In the genomic region with DNA sequence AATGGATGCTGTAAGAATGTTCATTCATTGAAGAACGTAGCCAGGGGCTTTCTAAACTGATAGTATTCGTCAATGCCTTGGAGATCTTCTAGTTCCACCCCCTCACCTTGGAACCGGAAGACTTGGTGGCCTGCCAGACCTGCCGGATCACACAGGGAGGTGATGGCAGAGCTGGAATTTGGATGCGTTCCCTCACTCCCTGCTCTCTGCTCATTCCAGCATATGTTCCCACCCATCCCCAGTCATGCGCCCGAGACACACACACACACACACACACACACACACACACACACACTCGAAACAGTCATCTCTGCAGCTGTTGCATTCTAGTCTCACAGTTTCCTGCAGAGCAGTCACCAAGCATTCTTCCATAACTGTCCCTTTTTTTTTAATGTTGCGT, we compare ENCODE assay signal across 9 mouse cellular contexts. TPM values are rescaled to one million over a fixed set of nuclear protein-coding genes. Genes with fewer than 3 reads are reported as not detected.
A peak's percentile ranks its signal among the peaks of the same experiment; 100 is the strongest.
DNase-seq lines count a peak whose midpoint lies in the region; ATAC-seq lines count a peak whose summit lies in the region.
"Had no signal": no experiment of that assay in that cellular context is flagged by ENCODE, and none has a peak within 500 bp of the region (broad histone marks: within the 10 kb centered on the region; RNA-seq: fewer than 3 reads in every experiment).

No protein-coding gene starts in this region.

- 0 out of 2 replicates have a peak, but pooled peaks have one; percentile 23 for ATAC-seq in lung, embryonic 16.5 days (ENCODE audit: low read depth)
- ATAC-seq in CD4-positive, CD25-positive, alpha-beta regulatory T cell, adult 4 months, result no peak
- no peak for ATAC-seq in hindbrain, embryonic 13.5 days (ENCODE audit: low FRiP score)
- ATAC-seq in midbrain, embryonic 11.5 days (ENCODE audit: low FRiP score), result no peak

- H3K4me1 ChIP-seq in lung, embryonic 16.5 days (replicated peaks; ENCODE audit: control insufficient read depth, insufficient read depth, low read length), result peaks cover 7% of the 10 kb centered on the region
- peaks cover 16% of the 10 kb centered on the region for H3K4me1 ChIP-seq in hindbrain, embryonic 13.5 days (replicated peaks)
- peaks cover 3% of the 10 kb centered on the region; the same call in 1 of the 2 replicates for H3K4me1 ChIP-seq in midbrain, embryonic 11.5 days (ENCODE audit: control insufficient read depth, insufficient read depth, low read length)

- no peak overlapping the region for H3K4me3 ChIP-seq in lung, embryonic 16.5 days (ENCODE audit: low read length)
- H3K4me3 ChIP-seq in hindbrain, embryonic 13.5 days, result no peak overlapping the region
- H3K4me3 ChIP-seq in midbrain, embryonic 11.5 days (ENCODE audit: low read depth, low read length), result no peak overlapping the region

- no peak overlapping the region for H3K9ac ChIP-seq in lung, embryonic 16.5 days (ENCODE audit: low read length)
- no peak overlapping the region for H3K9ac ChIP-seq in hindbrain, embryonic 13.5 days
- no peak overlapping the region for H3K9ac ChIP-seq in midbrain, embryonic 11.5 days (ENCODE audit: low read length)

- H3K36me3 ChIP-seq in lung, embryonic 16.5 days (ENCODE audit: control insufficient read depth, insufficient read depth, low read length), result no peaks in the 10 kb centered on the region
- H3K36me3 ChIP-seq in hindbrain, embryonic 13.5 days, result no peaks in the 10 kb centered on the region
- H3K36me3 ChIP-seq in midbrain, embryonic 11.5 days (ENCODE audit: control insufficient read depth, insufficient read depth, low read length), result no peaks in the 10 kb centered on the region

- 27% methylated on average over 9 of the region's 9 CpGs for WGBS in lung, embryonic 16.5 days
- 69% methylated on average over 8 of the region's 9 CpGs for WGBS in hindbrain, embryonic 13.5 days
- WGBS in midbrain, embryonic 11.5 days, result 77% methylated on average over 9 of the region's 9 CpGs

- H3K4me2 ChIP-seq in lung, embryonic 16.5 days (ENCODE audit: low read depth, low read length), result no peak overlapping the region
- no peak overlapping the region for H3K4me2 ChIP-seq in hindbrain, embryonic 13.5 days
- no peak overlapping the region for H3K4me2 ChIP-seq in midbrain, embryonic 11.5 days

- no peak overlapping the region for H3K27ac ChIP-seq in lung, embryonic 16.5 days (ENCODE audit: low read length)
- H3K27ac ChIP-seq in hindbrain, embryonic 13.5 days, result no peak overlapping the region
- no peak overlapping the region for H3K27ac ChIP-seq in midbrain, embryonic 11.5 days (ENCODE audit: low read depth, low read length)

- peak; percentile 60 for DNase-seq in Muller cell, postnatal 12 days (ENCODE audit: inconsistent ontology term)
- DNase-seq in adrenal gland, adult 8-10 months, result peak; percentile 80
- DNase-seq in frontal cortex, postnatal 14 days (ENCODE audit: low spot score in 2 of 2), result peak; percentile 52 to 60
- DNase-seq in kidney, postnatal 4 days, result peak; percentile 8 to 9
- DNase-seq in midbrain, embryonic 11.5 days (ENCODE audit: low spot score, missing footprints), result no peak

- H3K9me3 ChIP-seq in lung, embryonic 16.5 days (ENCODE audit: control insufficient read depth, low read length), result no peaks in the 10 kb centered on the region
- H3K9me3 ChIP-seq in hindbrain, embryonic 13.5 days, result no peaks in the 10 kb centered on the region
- no peaks in the 10 kb centered on the region for H3K9me3 ChIP-seq in midbrain, embryonic 11.5 days (ENCODE audit: control insufficient read depth, low read length)

- H3K27me3 ChIP-seq in lung, embryonic 16.5 days (ENCODE audit: control insufficient read depth, insufficient read depth, low read depth, low read length), result peaks cover 3% of the 10 kb centered on the region; the same call in 1 of the 2 replicates
- peaks cover 12% of the 10 kb centered on the region for H3K27me3 ChIP-seq in hindbrain, embryonic 13.5 days
- H3K27me3 ChIP-seq in midbrain, embryonic 11.5 days (ENCODE audit: control insufficient read depth, insufficient read depth, low read length), result peaks cover 7% of the 10 kb centered on the region; the same call in 1 of the 2 replicates

RNA-seq across cellular contexts. Expression of gene Foxe1, which starts 36.1 kb away (rescaled TPM):
- not detected for total RNA-seq in adrenal gland, adult 8-10 months (2022)
- not detected in 2 replicates for polyA plus RNA-seq in lung, embryonic 16.5 days (2015; fragmentation: Nextera tagmentation; extraction: Ambion mirVana)
- not detected for polyA plus RNA-seq in CD4-positive, CD25-positive, alpha-beta regulatory T cell, adult 4 months (2017; shearing (Covaris generic))
- polyA plus RNA-seq in hindbrain, embryonic 13.5 days (2015; fragmentation: Nextera tagmentation; extraction: Ambion mirVana), result not detected in 2 replicates
- polyA plus RNA-seq in midbrain, embryonic 11.5 days (2014; fragmentation: Nextera tagmentation; extraction: Ambion mirVana), result not detected in 2 replicates
- polyA plus RNA-seq: large intestine, adult 2 months had no signal
